Mouse (Mus musculus): ENCODE measurements around the gene Luc7l2.

The Luc7l2 gene

DNA sequence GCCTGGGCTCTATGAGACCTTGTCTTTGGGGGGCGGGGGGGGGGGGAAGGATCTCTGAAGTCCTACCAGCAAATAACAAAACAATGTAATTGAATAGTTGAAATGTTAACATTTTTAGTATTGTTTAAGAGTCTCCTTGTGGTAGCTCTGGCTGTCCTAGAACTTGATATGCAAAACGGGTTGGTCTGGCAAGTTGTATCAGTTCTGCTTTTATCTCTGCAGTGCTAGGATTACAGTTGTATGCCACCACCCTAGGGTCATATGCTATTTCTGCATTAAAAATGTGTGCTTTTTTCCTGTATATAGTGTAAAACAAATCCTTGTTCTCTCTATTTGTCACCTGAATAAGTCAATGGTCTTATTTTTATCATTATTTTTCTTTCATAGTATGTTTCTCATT is 25.0 kb downstream of the Luc7l2 start:
- DNase-seq (ENCODE audit: low read depth), result no peak

DNA sequence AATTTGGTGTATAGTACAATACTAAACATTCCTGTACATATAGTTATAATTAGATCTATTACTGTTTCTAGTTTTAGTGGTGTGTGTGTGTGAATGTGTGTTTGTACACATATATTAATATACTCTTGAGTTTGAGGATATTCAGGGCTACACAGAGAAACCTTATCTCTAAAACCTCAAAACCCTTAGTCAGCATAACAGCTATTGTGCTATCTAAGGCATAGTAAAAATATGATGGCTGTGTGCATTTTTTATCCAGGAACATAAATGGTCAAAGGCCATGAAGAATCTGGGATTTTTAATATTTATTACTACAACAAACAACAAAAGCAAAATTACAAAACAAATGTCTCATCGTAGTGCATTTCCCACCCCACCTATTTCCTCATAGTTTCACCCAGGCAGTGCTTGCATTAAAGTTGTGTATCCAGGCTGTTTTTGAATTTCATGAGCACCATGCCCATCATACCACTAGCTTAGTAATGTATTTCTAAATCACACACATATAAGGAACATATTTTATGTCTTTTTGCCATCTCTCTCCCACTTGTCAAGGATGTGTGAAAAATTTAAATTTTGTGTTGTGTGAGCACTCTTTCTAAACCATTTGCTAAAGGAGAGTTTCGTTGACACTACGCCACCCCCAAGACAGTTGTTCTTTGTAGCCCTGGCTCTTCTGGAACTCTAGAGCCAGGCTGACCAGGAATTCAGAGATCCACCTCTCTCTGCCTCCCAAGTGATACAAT is 29.2 kb downstream of the Luc7l2 start:
- no peak for DNase-seq (ENCODE audit: low read depth)

DNA sequence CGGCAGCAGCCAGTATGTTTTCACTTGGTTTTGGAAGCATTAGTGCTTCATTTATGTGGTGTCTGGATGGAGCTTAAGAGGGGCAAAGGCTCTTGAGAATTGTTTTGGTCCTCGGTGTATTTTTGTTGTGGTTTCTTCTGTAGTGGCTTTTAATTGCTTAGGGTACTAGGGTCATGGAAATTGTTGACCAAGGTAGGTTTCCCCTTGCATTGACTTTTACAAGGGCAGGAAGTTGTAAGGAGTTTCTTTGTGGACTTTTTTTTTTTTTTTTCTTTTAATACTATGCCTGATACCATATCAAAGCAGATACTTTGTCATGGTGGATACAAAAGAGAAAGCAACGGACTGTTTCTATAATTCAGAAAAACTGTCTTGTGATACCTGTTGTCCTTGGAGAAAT is 30.6 kb downstream of the Luc7l2 start:
- peak; percentile 52 for DNase-seq (ENCODE audit: low read depth)

DNA sequence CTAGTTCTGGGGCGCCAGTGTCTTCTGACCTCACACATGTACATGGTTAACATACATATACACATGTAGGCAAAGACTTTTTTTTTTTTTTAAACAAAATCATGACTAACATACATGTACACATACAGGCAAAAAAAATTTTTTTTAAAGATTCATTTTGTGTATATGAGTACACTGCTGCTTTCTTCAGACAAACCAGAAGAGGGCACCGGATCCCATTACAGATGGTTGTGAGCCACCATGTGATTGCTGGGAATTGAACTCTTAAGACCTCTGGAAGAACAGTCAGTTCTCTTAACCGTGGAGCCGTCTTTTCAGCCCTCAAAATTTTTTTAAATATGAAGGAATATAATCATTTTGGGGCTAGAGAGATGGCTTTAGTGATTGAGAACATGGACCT is 46.3 kb downstream of the Luc7l2 start:
- DNase-seq (ENCODE audit: low read depth), result no peak

DNA sequence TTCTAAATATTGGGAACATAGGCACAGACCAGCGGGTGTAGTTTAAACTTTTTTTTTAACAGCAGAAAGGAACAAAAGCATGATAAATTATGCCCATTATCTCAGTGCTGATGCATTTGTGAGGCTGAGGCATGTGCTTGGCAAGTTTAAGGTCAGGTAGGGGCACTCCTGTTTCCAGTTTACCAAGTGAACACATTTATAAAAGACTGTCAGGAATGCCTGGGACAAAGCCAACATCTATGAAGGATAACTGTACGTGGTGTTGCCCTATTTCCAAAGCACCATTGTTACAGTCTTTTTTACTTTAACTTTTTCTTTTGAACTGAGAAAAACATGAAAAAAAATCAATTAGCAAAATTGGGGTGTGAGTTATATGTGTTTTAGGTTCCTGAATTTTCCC is 58.8 kb downstream of the Luc7l2 start:
- no peak for DNase-seq (ENCODE audit: low read depth)

DNA sequence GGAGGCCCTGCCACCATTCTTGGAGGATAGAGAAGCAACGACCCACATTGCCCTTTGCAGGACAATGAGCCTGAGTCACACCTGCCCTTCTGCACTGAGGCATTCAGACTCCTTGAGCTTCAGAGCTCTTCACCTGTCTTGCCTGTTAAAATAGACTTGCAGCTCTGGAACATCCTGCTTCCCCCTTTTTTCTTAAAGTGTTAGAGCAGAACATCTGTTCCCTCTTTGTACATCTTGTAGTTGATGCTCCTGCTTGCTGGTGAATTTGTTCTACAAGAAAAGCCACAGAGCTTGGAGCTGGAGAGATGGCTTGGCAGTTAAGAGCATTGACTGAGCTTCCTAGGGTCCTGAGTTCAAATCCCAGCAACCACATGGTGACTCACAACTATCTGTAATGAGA is 71.3 kb downstream of the Luc7l2 start:
- no peak for DNase-seq (ENCODE audit: low read depth)

DNA sequence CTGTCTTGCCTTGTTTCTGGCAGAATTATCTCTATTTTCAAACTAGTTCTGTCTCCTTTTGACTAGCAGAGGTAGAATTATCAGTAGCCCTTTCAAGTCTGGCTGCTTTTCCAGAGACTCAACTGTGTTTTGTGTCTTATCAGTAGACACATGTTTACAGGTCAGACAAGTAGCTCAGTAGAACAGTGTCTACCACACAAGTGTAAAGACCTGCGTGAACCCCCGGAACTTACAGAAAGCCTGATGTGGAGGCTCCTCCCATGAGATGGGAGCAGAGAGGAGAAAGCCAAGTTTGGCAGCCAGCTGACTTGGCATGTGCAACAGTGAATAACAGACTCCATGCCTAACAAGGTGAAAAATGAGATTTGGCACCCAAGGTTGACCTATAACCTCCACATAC is 72.3 kb downstream of the Luc7l2 start:
- no peak for DNase-seq (ENCODE audit: low read depth)

DNA sequence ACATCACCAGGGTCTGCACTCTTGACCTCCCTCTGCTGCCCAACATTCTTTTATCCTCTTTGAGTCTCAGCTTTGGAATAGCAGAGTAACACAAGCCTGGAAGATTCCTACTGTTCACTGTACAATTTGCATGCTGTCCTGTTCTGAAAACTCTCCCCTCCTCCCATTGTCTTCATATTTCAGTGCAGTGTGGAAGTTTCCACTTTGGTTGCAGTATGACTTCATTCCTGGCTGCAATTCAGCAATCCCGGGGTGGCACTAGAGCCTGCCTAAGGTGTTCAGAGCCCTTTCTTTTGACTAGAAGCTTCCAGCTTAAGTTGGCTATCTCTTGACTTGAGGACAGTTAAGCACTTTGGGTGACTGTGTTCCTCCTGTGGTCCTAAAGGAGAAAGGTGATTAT is 73.3 kb downstream of the Luc7l2 start:
- DNase-seq (ENCODE audit: low read depth), result no peak

DNA sequence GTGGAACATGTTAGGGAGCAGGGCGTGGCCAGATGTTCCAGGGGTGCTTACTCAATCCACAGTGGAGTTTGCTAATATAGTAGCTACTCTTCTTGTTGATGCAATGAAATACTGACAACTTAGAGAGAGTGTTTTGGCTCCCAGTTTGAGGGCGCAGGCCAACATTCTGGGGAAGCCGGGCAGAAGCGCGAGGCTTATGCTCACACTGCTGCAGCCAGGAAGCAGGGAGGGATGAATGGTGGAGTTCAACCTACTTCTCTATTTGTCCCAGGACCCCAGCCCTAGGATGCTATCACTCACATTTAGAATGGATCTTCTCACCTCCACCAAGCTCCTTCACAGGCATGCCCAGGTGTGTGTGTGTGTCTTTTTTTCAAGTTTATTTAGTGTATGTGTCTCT is 75.0 kb downstream of the Luc7l2 start:
- DNase-seq (ENCODE audit: low read depth), result no peak

DNA sequence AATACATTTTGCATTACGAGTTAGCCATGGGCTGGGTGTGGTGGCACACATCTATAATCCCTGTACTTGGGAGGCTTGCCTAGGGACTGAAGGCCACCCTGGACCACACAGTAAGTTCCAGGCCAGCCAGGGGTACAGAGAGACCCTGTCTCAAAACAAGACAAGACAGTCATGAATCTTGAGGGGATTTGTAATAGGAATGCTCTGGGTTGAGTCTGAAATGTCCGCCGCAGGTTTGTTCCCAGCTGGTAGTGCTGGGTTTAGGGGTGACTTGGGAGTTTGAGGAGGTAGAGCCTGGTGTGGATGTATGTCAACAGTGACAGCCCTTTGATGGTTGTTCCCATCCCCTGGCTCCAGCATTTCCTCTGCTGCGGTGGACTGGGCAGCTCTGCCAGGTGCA is 75.9 kb downstream of the Luc7l2 start:
- no peak for DNase-seq (ENCODE audit: low read depth)

DNA sequence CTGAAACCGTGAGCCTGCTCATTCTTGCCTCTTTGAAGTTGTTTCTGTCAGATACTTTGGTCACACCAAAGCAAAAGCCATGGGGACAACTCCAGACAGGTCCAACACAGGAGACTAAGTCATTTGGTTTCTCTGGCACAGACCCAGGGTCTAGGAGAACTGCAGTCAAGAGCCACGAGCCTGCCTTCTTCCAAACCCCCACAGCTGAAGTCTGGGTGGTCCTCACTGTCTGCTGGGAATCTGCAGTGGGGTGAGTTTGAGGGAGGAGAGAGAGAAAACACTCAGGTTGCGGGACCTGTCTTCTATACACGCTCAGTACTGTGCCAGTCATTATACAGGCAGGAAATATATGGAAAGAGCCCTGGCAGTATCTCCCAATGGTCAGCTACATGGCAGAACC is 76.4 kb downstream of the Luc7l2 start:
- DNase-seq (ENCODE audit: low read depth), result no peak

DNA sequence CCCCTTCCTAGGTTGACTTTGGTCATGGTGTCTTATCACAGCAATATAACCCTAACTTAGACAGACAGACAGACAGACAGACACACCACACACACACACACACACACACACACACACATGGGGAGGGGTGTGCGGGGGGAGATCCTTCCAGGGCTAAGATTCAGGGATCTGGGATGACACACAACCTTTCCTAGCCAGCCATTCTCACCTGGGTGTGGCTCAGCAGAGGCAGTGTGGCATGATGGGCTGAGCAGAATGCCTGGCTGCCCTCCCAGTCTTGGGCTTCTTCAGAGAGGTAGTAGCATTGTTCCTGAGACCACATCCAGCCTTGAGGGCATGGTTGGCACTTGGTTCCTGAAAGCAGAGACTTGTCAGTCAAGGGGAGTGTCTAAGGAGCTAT is 78.4 kb downstream of the Luc7l2 start:
- DNase-seq (ENCODE audit: low read depth), result no peak

DNA sequence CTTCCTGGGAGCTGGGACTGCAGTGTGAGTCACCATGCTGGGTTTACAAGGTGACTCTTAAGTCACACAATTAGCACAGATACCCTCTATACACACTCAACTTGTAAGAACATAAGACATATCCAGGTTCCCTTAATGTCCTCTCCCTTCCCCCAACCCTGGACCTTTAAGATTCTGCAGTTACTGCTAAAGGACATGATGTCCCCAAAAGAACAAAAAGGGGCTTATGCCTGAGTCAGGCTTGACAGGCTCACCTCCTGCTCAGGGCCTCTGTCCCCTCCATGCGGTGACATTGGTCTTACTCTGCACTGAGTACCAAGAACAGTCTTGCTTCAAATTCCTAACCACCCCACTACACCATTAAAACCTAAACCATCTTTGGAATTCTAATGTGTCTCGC is 81.7 kb downstream of the Luc7l2 start:
- no peak for DNase-seq (ENCODE audit: low read depth)

DNA sequence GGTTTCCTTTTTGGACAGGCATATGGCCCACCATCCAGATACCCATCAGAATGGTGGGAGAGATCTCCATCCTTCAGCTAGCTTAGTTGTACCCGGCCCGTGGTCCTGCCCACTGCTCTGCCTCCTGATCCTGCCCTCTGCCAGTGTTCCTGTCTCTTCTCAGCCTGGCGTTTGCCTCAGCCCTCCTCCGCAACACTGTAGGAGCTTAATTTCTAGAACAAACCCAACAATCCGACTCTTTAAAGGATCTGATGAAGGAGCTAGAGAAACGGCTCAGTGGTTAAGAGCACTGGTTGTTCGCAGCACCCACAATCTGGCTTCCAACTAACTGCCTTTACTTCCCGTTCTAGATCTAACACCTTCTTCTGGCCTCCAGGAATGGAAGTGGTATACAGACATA is 83.3 kb downstream of the Luc7l2 start:
- DNase-seq (ENCODE audit: low read depth), result no peak

DNA sequence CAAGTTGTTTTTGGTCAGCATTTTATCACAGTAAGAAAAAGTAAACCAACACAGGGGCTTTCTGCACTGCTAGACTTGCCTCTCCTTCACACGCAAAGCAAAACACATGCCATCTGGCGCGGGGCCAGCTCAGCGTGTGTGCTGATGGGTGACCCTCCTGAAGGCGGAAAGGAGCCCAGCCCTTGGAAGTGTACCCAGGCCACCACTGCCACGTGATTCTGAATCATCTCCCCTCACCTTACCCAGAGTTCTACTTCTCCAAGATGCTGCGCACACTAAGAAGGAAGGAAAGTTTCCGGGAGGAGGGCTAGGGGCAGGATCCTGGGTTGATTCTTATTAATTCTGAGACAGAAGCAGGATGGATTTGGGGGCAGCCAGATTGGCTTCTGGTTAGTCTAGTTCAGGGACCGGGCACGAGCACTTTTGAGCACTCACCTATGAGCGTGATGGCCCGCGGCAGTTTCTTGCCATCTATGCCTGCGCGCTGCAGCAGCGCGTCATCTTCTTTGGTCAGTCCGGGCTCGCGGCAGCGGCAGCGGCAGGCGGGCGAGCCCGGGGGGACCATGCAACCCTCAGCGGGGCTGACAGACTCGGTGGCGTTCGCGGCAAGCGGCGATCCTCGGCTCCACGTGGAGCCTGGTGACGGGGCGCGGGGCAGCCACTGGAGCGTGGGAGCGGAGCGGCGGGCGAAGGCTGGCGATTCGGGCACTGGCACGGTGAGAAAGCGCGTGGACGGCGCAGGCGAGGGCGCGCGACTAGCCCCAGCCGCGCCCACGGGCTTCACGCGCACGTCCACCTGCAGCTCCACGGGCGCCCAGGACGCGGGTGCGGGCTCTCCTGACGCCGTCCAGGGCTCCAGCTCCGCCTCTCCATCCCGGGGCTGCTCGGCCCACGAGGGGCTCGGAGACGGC is 85.1 kb downstream of the Luc7l2 start:
- DNase-seq (ENCODE audit: low read depth), result peak; percentile 63

DNA sequence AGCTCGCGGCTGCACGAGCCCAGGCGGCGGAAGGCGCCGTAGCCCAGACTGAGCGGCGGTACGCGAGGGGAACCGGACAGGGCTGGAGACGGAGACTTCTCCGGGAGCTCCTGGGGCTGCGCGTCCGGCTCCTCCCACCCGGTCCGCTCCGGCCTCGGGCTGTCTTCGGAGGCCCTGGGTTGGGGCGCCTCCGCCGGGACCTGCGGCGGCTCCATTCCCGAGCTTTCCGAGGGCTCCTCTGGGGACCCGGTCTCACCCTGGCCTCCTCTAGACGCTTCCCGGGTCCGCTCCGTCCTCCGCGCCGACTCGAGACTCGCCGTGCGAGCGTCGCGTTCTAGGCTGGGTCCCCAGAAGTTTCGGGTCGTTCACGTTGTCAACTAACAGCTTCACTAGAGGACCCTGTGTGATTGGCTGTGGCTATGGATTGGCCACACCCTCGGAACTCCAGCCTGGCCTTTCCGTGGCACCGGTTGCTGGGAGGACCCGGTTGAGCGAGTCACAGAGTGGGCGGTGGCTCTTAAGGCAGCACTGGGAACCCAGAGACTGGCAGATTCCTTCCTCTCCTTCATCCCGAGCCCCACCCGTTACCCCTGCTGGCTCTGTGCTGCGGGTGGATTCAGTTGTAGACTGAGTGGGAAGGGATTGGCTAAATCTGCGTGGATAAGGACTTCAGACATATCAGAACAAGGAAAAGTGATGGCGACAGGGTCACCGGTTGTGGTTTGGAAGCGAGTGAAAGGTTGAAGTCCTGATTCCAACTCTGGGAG is 85.9 kb downstream of the Luc7l2 start, which contains the start of gene Klrg2:
Gene Klrg2, minus strand, starts transcription at position 391 of the 767 bp plus-strand sequence.
- peak; percentile 56 for DNase-seq (ENCODE audit: low read depth)

DNA sequence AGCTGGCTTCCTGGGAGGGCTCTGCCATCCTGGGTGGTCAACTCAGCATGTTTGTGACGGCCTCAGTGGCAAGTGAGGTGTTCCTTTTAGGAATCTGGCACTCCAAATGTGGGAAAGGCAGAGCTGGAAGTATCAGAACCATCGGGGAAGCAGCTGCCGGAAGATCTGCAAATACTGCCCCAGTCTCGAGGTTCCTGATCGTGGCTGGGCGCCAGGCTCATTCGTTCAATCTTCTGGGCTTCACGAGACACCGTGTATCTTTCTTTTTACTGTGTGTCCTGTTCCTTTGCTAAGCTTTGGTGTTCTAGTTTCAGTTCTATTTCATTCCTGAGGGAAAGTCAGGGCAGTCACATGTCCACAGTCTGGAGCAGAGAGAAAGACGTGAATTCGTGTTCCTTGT is 89.3 kb downstream of the Luc7l2 start:
- DNase-seq (ENCODE audit: low read depth), result no peak

DNA sequence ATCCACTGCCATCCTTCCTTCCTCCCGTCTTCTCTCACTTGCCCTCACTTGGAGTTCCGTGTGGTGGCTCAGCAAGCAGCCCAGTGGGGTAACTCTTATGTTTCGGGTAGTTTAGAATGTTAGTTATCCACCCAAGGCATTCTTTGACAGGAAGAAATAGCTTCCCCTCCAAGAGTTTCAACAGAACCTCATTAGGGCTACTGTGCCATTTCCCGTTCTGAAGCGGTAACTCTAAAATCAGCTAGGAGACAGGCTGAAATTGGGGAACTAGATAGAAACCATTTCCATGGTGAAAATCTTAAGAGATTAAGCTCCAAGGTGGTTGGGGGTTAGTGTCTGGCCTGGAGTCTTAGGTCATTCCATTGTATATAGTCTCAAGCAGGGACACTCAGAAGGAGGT is 90.1 kb downstream of the Luc7l2 start:
- DNase-seq (ENCODE audit: low read depth), result no peak

DNA sequence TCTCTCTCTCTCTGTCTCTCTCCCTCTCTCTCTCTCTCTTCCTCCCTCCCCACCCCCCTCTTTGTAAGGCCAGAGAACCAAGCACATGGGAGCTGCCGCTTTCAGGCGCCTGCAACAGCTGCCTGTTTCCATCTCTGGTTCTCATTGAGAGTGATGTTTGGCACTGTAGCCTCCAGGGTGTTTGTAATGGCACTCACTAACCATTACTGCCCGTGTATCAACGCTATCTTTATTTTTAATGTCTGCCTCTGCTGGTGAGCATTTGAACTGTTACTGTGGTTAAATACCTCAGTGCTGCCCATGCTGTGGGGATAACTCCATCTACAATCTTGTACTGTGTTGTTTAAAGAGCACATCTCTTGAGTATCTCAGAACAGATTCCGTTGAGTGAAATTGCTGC is 90.5 kb downstream of the Luc7l2 start:
- peak; percentile 38 for DNase-seq (ENCODE audit: low read depth)

DNA sequence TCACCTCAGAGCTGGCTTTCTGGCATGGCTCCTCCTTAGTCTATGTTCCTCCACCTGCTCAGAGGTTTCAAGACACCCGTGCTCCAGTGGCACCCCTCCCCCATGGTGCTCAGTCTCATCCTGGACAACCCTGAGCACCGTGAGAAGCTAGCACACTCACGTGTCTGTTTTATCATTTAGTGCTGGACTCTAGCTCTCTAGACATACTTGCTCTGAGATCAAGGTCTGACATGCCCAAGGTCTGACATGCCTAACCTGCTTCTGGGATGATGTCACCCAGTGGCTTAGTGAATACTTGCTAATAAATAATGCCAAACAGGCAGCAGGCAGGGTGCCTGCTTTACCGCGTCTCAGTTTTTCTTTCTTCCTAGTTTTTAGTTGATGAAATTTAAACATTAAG is 91.5 kb downstream of the Luc7l2 start:
- DNase-seq (ENCODE audit: low read depth), result no peak

DNA sequence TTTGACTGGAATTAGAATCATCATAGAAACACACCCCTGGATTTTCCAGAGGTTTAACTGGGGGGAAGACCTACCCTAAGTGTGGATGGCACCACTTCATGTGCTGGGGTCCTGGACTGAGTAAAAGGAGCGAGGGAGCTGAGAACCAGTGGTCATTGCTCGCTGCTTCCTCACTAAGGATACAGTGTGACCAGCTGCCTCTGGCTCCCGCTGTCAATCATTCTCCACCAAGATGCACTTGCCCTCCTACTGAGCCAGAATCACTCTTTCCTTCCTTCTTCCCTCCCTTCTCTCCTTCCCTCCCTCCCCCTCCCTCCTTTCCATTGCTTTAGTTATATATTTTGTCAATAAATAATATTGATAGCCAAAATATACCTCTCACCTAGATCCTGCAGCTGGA is 91.9 kb downstream of the Luc7l2 start:
- no peak for DNase-seq (ENCODE audit: low read depth)

DNA sequence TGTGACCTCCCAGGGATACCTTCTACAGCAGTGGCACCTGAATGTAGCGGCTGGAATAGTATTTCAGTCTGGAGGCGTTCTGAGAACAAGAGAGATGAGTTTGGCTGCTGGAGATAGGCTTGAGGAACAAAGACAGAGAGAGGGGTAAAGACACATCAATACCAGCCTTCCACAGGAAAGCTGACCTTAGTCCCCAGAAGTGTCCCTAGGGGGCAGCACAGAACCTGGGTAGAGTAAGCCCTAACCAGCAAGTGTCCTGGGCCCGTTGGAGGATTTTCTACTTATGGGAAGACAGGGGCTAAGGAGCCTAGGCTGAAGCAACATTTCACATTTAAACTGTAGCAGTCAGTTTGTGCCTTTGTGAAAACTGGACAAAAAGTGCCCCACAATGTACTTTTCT is 98.4 kb downstream of the Luc7l2 start:
- peak; percentile 61 for DNase-seq (ENCODE audit: low read depth)
